Mouse (Mus musculus): ENCODE measurements around the gene AI987944. TPM values are rescaled to one million over a fixed set of nuclear protein-coding genes. Genes with fewer than 3 reads are reported as not detected.

AI987944 gene
- 35.4 and 45.7 TPM in 2 replicates for total RNA-seq (2017)

DNA sequence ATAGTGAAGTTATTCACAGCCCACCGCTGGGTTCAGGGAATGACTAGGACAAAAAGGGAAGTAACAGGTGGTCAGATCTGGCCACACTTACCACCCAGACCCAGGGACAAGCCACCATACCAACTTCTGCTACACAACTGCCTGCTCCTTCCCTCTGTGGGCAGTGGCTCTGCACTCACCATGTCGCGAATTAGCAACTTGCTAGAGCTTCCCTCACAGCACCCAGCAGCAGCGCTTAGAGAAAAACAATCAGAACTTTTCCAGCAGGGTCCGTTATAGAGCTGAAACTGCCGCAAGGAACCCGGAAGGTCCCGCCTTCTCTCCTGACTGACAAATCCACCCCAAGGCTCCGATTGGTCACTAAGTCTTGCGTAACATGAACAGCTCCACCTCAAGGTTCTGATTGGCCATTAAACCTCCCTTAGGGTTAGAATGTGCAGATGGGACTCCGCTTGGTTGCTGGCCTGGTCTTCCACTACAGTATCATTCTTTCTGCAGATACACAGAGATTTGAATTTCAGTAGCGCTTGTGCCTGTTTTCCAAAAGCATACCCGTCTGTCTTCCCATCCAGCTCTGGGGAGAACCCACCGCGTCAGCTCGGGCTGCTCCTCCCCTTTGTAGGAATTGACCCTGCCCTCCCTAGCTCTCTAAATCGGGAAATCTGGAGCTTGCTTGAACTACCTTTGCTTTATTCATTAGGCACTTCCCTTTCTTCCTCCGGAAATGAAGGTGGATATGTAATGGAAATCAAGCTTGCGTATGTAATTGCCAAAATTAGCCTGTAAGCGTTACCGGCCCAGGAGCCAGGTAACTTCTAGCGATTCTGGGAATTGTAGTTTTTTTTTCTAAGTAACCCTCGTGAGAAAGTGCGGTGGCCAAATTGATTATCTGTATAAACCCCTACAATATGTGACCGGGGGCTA lies at the start of gene AI987944:
Gene AI987944, minus strand, starts transcription at position 332 of the 924 bp plus-strand sequence.
- peak; percentile 97 to 98 for ATAC-seq (replicated peaks in 1 of 2; ENCODE audit: insufficient read depth in 1 of 2, low FRiP score in 2 of 2, low TSS enrichment in 1 of 2, low read depth in 1 of 2, poor library complexity in 2 of 2, severe bottlenecking in 2 of 2)

DNA sequence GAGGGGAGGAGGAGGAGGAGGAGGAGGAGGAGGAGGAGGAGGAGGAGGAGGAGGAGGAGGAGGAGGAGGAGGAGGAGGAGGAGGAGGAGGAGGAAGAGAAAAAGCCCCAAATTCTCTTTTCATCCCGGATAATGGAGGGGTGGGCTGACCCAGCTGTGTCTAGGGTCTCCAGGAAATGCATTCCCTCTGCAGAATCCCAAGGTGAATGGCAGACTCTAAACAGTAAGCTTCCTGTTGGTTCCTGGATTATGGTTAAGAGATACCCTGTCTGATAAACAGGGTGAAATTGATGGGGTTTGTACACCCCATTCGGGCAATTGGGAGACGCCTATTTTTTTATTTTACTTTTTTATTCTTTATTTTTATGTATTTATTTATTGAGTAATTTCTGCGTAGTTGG lies 951 bp upstream of the AI987944 start:
- ATAC-seq (replicated peaks in 1 of 2; ENCODE audit: insufficient read depth in 1 of 2, low FRiP score in 2 of 2, low TSS enrichment in 1 of 2, low read depth in 1 of 2, poor library complexity in 2 of 2, severe bottlenecking in 2 of 2): no peak

Other genes starting within 250 kb of the AI987944 start
- gene Gm5592, start 239.5 kb downstream of the AI987944 start, total RNA-seq (2017): not detected in 2 replicates
- 0.10 TPM in 1 of 2 replicates, not detected in the other for gene Vmn2r57, start 55.3 kb upstream of the AI987944 start, total RNA-seq (2017)
- gene Gm20449, start 106.0 kb upstream of the AI987944 start, total RNA-seq (2017): 0.40 TPM in 1 of 2 replicates, not detected in the other
- gene AW146154, start 106.5 kb upstream of the AI987944 start, total RNA-seq (2017): 15.7 and 19.9 TPM in 2 replicates
- not detected in 2 replicates for gene Gm6871, start 180.3 kb upstream of the AI987944 start, total RNA-seq (2017)
- 29.5 and 32.8 TPM in 2 replicates for gene 2610021A01Rik, start 205.9 kb upstream of the AI987944 start, total RNA-seq (2017)
- gene Zfp788, start 239.8 kb upstream of the AI987944 start, total RNA-seq (2017): 16.4 and 16.6 TPM in 2 replicates